Mouse (Mus musculus) megakaryocyte, adult 5-6 weeks (primary cell): Measurements from ENCODE around the gene Stoml1. TPM values are rescaled to one million over a fixed set of nuclear protein-coding genes. Genes with fewer than 3 reads are reported as not detected.

Experiments
- ATAC-seq: 2 replicates; pipeline ENCODE4 v1.8.0; 2016; ENCODE audit warnings: mild to moderate bottlenecking, inconsistent platforms; ENCODE audit not compliant: poor library complexity, severe bottlenecking
- total RNA-seq, 2 experiments: library from RNA; stranded (forward) in 1 of 2; stranded (reverse) in 1 of 2; fragments of 153-499, 151-499 nt in 1 of 2; fragments of 221-1000, 200-1000 nt in 1 of 2; gene quantifications; 2 replicates each; pipeline versions ENCODE4 v1.2.3 to v1.2.4; 2015 to 2017

Stoml1 gene
- total RNA-seq (2015) (5.8 and 6.1 TPM in 2 replicates), total RNA-seq (2017) (9.4 and 11.9 TPM in 2 replicates)

- peak; percentile 91 for ATAC-seq
Measured at GRCm38 (mm10) chr9:58253033-58253804, at the start of gene Stoml1. Gene Stoml1 (plus strand): TSS chr9:58253164.

GRCm38 (mm10) chr9:58203516-58204447 lies 49.2 kb upstream of the Stoml1 start, which contains the start of the genes Islr and Islr2:
Gene Islr (minus strand): TSS chr9:58204306.
Gene Islr2 (minus strand): TSS chr9:58204319.
- ATAC-seq = peak; percentile 83

- peak; percentile 91 for ATAC-seq
Measured at GRCm38 (mm10) chr9:58204448-58205000, 48.4 kb upstream of the Stoml1 start.

- ATAC-seq = no peak
Measured at GRCm38 (mm10) chr9:58206013-58206412, 47.0 kb upstream of the Stoml1 start.

GRCm38 (mm10) chr9:58209462-58210303 lies 43.3 kb upstream of the Stoml1 start:
- peak; percentile 45 for ATAC-seq

GRCm38 (mm10) chr9:58210304-58210627 lies 42.7 kb upstream of the Stoml1 start:
- peak; percentile 56 for ATAC-seq

GRCm38 (mm10) chr9:58213377-58213776 lies 39.6 kb upstream of the Stoml1 start:
- no peak for ATAC-seq

GRCm38 (mm10) chr9:58213865-58214264 lies 39.1 kb upstream of the Stoml1 start:
- no peak for ATAC-seq

- ATAC-seq = no peak
Measured at GRCm38 (mm10) chr9:58214519-58215180, 38.3 kb upstream of the Stoml1 start.

GRCm38 (mm10) chr9:58216402-58216801 lies 36.6 kb upstream of the Stoml1 start:
- no peak for ATAC-seq

GRCm38 (mm10) chr9:58218539-58218938 lies 34.4 kb upstream of the Stoml1 start:
- no peak for ATAC-seq

- peak; percentile 52; the same call in 1 of the 2 replicates for ATAC-seq
Measured at GRCm38 (mm10) chr9:58220218-58220903, 32.6 kb upstream of the Stoml1 start.

GRCm38 (mm10) chr9:58224356-58224755 lies 28.6 kb upstream of the Stoml1 start:
- ATAC-seq = no peak

- ATAC-seq = peak; percentile 82
Measured at GRCm38 (mm10) chr9:58225915-58226913, 26.8 kb upstream of the Stoml1 start.

GRCm38 (mm10) chr9:58228777-58229466 lies 24.0 kb upstream of the Stoml1 start:
- ATAC-seq = no peak

- peak; percentile 41; the same call in 1 of the 2 replicates for ATAC-seq
Measured at GRCm38 (mm10) chr9:58231746-58232145, 21.2 kb upstream of the Stoml1 start.

- peak; percentile 91 for ATAC-seq
Measured at GRCm38 (mm10) chr9:58232374-58232773, 20.6 kb upstream of the Stoml1 start.
